Mouse (Mus musculus) forebrain, embryonic 16.5 days (tissue): ENCODE measurements around the gene Olfr437. TPM values are rescaled to one million over a fixed set of nuclear protein-coding genes. Genes with fewer than 3 reads are reported as not detected.
"Not testable (repeated sequence)": the region's sequence is repeated elsewhere in the genome, so short reads cannot be mapped to it uniquely, and the experiment has no call there.

Experiments used
- ATAC-seq: fragments of 200-750 bp; cut with Nextera tagmentation; 2 replicates; pipeline ENCODE4 v1.8.0; 2017; ENCODE audit warnings: mild to moderate bottlenecking, moderate library complexity
- H3K27ac ChIP-seq: fragments of 300-500 bp; sonication (generic); 2 replicates; pipeline ENCODE4 v1.5.1; 2014; ENCODE audit warnings: low read length, control low read depth
- H3K27me3 ChIP-seq: fragments of 300-500 bp; sonication (generic); replicated peaks from 2 replicates; pipeline ENCODE4 v1.6.1; 2014; ENCODE audit warnings: low read length; ENCODE audit not compliant: control insufficient read depth, insufficient read depth
- H3K36me3 ChIP-seq: fragments of 300-500 bp; sonication (generic); 2 replicates; pipeline ENCODE4 v1.6.1; 2014; ENCODE audit not compliant: control insufficient read depth, insufficient read depth
- H3K4me1 ChIP-seq: fragments of 300-500 bp; sonication (generic); replicated peaks from 2 replicates; pipeline ENCODE4 v1.6.1; 2014; ENCODE audit warnings: low read length; ENCODE audit not compliant: control insufficient read depth, insufficient read depth
- H3K4me2 ChIP-seq: fragments of 300-500 bp; sonication (generic); 2 replicates; pipeline ENCODE4 v1.6.1; 2014; ENCODE audit warnings: mild to moderate bottlenecking, low read length, control low read depth
- H3K4me3 ChIP-seq: fragments of 300-500 bp; sonication (generic); replicated peaks from 2 replicates; pipeline ENCODE4 v1.5.1; 2014; ENCODE audit warnings: mild to moderate bottlenecking, low read length, control low read depth
- H3K9ac ChIP-seq: fragments of 300-500 bp; sonication (generic); replicated peaks from 2 replicates; pipeline ENCODE4 v1.6.1; 2014; ENCODE audit warnings: low read depth, low read length, control low read depth
- H3K9me3 ChIP-seq: fragments of 300-500 bp; sonication (generic); 2 replicates; pipeline ENCODE4 v1.6.1; 2016; ENCODE audit warnings: low read length; ENCODE audit not compliant: control insufficient read depth
- WGBS: fragments of 180-500 bp; shearing (Covaris S2); extraction: QIAGEN DNeasy Blood & Tissue Kit; methylation state at CpG from one replicate; pipeline ENCODE4 v1.1.7; 2014; 5-methylcytosine and 5-hydroxymethylcytosine counted together
- polyA plus RNA-seq: library from polyadenylated mRNA; unstranded; fragments of >200 nt; fragmentation: Nextera tagmentation; extraction: Ambion mirVana; gene quantifications from 2 replicates; pipeline ENCODE4 v1.2.1, GENCODE M21; 2015

Gene Olfr437
- polyA plus RNA-seq, 1 experiment from 2014 or later, result not detected

DNA sequence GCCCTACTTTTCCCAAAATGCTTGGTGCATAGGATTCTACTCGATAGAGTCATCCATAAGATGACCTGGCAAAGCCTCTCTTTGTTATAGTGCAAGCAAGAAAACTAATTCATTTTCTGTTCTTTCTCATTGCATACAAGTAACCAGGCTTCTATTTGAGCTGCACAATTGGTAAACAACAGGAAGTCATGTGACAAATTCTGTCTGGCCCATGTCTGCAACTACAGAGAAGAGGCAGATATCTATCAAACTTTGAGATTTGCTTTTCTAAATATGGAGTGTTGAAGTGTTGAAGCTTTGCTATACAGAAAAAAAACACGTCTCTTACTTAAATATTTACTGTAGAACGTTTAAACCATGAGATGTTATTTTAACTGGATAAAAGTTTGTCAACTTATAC is 35.0 kb downstream of the Olfr437 start:
- Histone ChIP-seq H3K27me3 (no peaks in the 10 kb centered on the region), H3K36me3 (no peaks in the 10 kb centered on the region), H3K9me3 (no peaks in the 10 kb centered on the region), H3K4me1 (no peaks in the 10 kb centered on the region), H3K27ac (no peak overlapping the region), H3K4me3 (no peak overlapping the region), H3K4me2 (no peak overlapping the region), H3K9ac (no peak overlapping the region)
- 85% methylated on average over 3 of the region's 3 CpGs for WGBS
- no peak for ATAC-seq

DNA sequence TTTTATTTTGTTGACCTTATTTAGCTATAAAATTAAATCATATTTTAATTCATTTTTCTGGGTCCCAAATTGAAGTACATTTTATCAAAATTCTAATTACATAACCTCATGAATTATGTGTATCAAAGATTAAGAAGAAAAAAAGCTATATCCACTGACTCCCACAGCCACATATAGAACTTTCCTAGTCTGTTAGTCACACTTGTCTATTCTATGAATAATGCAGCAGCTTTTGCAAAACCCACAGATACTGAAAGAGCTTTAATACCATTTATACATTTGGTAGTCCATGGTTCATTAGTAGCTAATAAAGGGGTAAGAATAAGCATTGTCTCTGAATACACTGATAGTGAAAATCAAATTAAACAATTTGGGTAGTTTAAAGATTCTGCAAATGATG is 39.7 kb downstream of the Olfr437 start:
- H3K9me3 ChIP-seq, result no peaks in the 10 kb centered on the region
- no peak overlapping the region for H3K4me2 ChIP-seq
- H3K4me3 ChIP-seq, result no peak overlapping the region
- H3K36me3 ChIP-seq, result no peaks in the 10 kb centered on the region
- ATAC-seq, result no peak
- H3K27ac ChIP-seq, result no peak overlapping the region
- no peaks in the 10 kb centered on the region for H3K4me1 ChIP-seq
- H3K9ac ChIP-seq, result no peak overlapping the region
- no peaks in the 10 kb centered on the region for H3K27me3 ChIP-seq

DNA sequence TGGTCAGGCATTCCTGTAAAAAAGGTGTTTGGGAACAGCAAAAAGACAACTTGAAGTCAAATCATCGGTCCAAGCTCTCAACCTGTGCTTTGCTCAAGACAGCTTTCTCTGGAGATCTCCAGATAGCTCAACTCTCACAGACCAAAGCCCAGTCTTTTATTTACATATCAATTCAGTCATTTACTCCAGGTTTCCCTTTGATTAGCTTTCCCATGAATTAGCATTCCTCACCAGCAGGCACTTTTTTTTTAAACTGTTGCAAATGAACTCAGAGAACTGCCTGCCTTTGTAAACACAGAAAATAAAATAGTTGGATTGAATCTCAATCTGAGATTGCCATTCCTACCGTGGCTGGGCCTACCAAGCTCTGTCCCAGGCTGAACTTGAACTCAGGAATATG is 42.3 kb downstream of the Olfr437 start:
- H3K4me2 ChIP-seq, result no peak overlapping the region
- 16% methylated on average over 2 of the region's 2 CpGs for WGBS
- no peaks in the 10 kb centered on the region for H3K4me1 ChIP-seq
- no peak for ATAC-seq
- H3K27ac ChIP-seq, result no peak overlapping the region
- H3K9me3 ChIP-seq, result no peaks in the 10 kb centered on the region
- no peaks in the 10 kb centered on the region for H3K36me3 ChIP-seq
- no peak overlapping the region for H3K4me3 ChIP-seq
- H3K9ac ChIP-seq, result no peak overlapping the region
- no peaks in the 10 kb centered on the region for H3K27me3 ChIP-seq

- not testable (repeated sequence) for H3K27me3 ChIP-seq, ATAC-seq, H3K4me3 ChIP-seq, H3K36me3 ChIP-seq, H3K27ac ChIP-seq, H3K4me1 ChIP-seq, H3K4me2 ChIP-seq, H3K9ac ChIP-seq, H3K9me3 ChIP-seq
Observed at GRCm38 (mm10) chr6:43212873-43213272, 49.8 kb downstream of the Olfr437 start, which contains the start of gene Olfr434. Gene Olfr434, plus strand, starts transcription at chr6:43213021.

Other genes starting within 250 kb of the Olfr437 start
- not detected in 2 replicates for gene Olfr446, start 241.9 kb upstream of the Olfr437 start, polyA plus RNA-seq
- not detected in 2 replicates for gene Olfr444, start 214.2 kb upstream of the Olfr437 start, polyA plus RNA-seq
- not detected in 2 replicates for gene Olfr441, start 56.9 kb upstream of the Olfr437 start, polyA plus RNA-seq
- not detected in 2 replicates for gene Olfr237-ps1, start 16.7 kb upstream of the Olfr437 start, polyA plus RNA-seq
- not detected in 2 replicates for gene Olfr13, start 8.9 kb downstream of the Olfr437 start, polyA plus RNA-seq
- not detected in 2 replicates for gene Olfr435, start 33.9 kb downstream of the Olfr437 start, polyA plus RNA-seq
- not detected in 2 replicates for gene Olfr434, start 49.7 kb downstream of the Olfr437 start, polyA plus RNA-seq
- gene Olfr47, start 68.2 kb downstream of the Olfr437 start, polyA plus RNA-seq, result not detected in 2 replicates
- 1.8 and 1.9 TPM in 2 replicates for gene Arhgef5, start 102.3 kb downstream of the Olfr437 start, polyA plus RNA-seq
- gene Nobox, start 146.3 kb downstream of the Olfr437 start, polyA plus RNA-seq, result not detected in 2 replicates